Mouse (Mus musculus) CD4-positive, CD25-positive, alpha-beta regulatory T cell, adult 2 months (primary cell): ENCODE measurements around the gene Slc16a13.
A peak's percentile ranks its signal among the peaks of the same experiment; 100 is the strongest.

ENCODE experiments used
- DNase-seq: peaks from one replicate; pipeline ENCODE4 v3.0.0-alpha.2; 2012; ENCODE audit warnings: low read depth, low spot score

Gene Slc16a13

DNA sequence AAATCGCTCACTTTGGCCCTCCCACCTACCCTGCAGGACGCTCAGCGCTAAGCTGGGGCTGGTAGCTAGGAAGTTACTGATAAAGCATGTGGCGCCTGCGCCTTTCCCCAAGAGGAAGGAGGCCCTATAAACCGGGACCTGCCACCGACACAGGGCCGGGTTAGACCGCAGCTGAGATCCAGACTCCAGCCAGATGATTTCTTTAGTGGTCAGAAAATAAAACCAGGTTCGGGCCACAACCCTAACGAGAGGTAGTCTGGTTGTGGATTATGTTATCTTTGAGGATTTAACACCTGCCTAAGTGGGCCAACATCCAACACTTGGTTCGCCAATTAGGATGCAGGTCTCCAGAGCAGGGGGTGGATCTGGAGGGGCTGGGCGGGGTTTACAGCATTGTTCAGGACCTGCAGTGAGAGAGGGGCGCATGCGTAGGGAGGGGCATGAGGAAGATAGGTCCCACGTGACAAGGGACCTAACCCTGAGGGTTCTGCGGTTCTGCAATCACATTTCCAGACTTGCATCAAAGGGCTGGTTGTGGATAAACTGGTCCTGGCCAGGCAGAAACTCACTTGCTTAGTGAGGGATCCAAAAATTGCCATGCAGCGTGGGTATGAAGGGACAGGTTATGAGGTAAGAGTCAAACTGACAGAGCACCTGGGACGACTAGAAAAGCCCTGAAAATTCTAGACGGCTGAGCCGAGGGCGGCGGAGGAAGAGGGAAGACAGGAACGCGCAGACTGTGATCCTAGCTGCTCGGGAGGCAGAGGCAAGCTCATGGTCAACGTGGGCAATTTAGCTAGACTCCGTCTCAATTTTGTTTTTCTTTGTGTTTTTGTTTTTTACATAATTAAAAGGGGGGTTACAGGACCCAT, at the start of gene Slc16a13:
Slc16a13 (minus strand) TSS at position 334 of the 872 bp plus-strand sequence.
- peak; percentile 97 for DNase-seq

DNA sequence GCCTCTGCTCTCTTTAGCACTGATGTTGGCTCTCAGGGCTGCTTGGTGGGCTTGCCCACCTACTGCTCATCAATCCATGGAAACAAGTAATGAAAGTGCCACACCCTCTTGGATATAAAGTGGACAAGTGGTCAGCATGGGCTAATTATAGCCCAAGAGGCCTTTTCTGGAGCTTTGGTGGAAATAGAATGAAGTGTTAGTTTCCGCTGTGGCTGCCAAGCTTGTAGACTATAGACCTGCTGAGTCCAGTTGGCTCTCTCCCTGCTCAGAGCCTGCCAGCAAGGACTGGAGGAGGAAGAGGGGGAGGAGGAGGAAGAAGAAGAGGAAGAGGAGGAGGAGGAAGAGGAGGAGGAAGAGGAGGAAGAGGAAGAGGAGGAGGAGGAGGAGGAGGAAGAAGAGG, 45.5 kb upstream of the Slc16a13 start:
- no peak for DNase-seq

DNA sequence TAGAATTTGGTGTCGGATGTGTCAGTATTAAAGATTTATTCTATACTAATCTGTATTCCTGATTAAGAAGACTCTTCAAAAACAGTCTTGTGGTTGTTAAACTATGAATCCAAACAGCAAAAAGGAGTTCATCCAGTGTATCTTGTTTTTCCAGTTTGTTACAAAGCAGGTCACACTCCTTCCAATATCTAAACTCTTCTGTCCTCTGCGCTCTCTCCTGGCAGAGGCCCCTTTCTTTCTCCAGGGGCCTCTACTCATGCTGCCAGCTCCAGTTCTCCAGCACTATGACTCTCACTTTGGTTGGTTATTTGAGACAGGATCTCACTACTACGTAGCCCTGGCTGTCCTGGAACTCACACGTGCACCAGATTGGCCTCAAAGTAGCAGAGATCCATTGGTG, 45.0 kb upstream of the Slc16a13 start:
- no peak for DNase-seq

DNA sequence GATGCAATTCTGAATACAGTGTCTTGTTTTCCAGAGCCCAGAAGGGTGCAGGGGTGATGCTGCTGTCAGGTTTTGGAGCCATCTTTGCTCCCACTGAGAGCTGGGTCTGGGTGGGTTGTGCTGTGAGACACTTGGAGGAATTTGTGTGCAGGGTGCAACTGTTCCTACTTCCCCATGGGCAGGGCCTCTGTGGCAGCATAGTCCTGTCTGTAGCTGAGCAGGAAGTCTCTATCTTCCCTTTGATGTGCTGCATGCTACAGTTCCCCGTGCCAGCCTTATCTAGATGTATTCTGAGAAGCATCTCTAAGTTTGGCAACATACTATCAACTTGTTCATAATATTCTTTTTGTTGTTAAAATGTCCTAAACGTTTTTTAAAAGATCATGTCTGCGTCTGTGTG, 44.4 kb upstream of the Slc16a13 start:
- peak; percentile 69 for DNase-seq

DNA sequence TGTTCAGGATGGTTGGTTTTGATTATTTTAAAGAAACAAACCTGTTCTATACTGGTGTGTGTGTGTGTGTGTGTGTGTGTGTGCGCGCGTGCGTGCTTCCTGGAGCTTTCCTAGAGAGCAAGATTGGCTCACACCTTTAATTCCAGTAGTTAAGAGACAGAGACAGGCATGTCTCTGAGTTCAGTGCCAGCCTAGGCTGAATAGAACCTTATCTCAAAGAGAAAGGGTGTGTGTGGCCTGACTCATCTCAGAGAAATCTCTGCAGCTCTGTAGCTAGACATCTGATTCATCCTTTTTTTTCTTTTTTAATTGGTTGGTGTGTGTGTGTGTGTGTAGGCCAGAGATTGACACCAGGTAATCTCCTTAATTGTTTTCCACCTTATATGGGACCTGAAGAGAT, 38.2 kb upstream of the Slc16a13 start:
- DNase-seq: no peak

DNA sequence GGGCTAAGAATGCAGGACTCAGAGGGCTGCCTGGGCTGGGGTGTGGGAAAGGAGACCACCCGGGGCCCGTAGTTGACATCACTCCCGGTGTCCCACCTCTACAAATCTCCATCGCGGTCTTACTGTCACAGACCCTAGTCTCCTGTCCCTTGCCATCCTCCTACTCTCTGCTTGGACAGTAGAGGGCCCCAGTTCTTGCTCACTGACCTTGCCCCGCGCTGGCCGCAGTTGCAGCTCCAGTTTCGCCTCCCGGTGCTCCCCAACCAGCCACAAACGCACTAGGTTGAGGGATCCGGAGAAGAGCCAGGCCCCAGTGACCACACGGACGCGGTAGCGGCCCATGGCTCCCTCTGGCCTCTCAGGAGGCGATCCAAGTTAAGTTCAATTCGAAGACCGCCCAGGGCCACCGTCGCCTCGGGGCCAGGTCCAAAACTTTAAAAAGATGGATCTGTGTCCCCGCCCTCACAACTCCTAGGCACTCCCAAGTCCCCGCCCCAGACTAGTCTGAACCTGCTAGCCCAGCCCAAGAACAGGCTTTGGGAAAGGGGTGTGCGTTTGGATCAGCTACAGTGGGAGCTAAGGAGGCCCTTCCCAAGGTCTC, 34.2 kb upstream of the Slc16a13 start, which contains the start of gene Alox12:
Alox12 (minus strand) TSS at position 423 of the 601 bp plus-strand sequence.
- DNase-seq: peak; percentile 22

DNA sequence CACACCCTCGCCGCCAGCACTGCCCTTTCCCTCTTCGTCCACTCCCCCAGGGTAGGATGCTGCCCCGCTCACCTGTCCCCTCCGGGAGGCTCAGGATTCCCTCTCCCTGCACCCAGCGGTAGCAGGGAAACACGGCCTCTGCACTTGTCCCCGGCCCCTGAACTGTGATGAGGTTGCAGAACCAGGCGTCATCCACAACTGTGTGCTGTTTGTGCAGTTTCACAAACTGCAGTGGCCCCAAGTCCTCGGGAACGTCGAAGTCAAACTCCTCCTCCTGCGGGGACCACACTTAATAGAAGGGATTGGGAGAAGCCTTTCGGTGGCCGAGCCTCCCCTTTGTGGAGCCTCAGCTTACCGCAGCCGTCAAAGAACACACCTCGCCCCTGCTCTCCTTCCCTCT, 33.5 kb upstream of the Slc16a13 start:
- peak; percentile 31 for DNase-seq

DNA sequence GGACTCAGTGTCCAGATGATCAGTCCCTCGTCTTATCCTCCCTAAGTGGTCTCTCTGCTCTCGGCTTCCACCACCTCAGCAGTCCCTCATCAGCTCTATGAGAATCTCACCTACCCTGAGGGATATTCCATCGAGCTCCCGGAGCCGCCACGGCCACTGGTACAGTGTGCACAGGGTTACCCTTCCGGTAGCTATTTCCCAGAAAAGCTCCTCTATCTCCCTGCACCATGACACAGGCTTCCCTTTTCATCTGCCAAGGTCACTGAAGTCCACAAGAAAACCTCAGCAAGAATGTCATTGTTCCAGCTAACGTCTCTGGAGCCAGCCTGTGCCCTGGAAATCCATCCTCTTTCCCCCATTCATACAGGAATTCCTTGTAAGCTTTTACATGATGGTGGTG, 31.0 kb upstream of the Slc16a13 start:
- DNase-seq: no peak

DNA sequence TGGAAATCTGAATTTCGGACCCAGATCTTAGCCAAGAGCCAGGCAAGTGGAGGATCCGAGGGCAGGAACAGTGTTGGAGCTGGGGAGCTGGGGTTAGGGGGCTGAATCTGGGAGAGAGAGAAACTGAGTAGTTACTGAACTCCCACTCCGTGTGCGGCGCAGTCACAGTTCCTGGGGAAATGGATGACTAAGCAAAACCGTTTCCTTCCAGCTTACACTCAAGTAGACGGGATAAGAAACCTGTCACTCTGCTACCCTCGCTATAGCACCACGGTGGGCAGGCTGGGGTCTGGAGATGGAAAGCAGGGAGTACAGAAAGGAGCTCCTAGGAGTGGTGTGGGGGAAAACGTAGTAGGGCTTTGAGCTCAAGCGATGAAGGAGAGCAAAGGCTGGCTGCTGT, 29.3 kb upstream of the Slc16a13 start:
- DNase-seq: no peak

DNA sequence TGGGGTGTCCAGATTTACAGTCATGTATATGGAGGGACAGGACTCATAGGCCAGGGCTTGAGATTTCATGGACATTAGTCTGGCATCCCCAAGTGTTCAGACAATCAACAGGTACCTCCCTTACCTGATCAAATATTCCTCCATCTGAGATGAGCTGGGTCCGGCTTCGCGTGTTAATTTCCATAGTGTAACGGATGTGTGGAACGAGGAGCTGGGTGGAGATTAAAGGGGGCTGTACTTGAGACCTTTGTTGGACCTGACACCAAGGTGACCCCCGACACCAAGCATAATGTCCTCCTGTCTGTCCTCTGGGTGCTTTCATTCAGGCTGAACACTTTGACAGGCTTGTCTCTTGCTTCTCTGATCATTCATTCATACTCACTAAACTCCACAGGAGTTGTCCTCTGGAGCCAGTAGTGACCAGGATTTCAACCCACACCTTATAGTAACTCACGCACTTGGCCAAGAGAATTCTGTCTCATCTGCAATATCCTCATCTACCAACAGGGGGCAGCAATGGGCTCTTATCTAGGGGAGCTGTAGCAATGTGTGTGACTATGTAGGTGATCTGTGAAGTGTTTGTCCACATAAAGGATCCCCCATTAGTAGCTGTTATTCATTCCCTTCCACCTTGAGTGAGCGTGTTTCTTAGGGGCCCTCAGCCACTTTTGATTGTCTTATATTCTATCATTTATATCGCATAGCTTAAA, 26.4 kb upstream of the Slc16a13 start:
- DNase-seq: peak; percentile 86

DNA sequence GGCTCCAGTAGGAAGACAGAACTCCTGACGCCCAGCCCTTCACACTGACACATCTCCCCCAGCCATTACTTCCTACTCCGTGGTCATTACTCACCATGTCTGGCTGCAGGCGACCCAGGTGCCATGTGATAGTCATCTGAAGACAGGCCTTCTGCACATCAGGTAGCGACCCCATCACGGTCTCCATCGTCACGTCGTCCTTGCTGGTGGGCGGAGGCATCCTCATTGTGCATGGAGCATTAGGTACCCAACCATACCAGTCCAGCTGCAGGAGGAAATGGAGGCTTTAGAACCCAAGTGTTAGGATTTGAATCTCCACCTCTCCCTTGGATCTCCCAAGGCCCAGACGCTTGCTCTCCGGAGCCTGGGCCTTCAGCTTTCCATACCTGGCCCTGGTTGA, 21.7 kb upstream of the Slc16a13 start:
- no peak for DNase-seq

DNA sequence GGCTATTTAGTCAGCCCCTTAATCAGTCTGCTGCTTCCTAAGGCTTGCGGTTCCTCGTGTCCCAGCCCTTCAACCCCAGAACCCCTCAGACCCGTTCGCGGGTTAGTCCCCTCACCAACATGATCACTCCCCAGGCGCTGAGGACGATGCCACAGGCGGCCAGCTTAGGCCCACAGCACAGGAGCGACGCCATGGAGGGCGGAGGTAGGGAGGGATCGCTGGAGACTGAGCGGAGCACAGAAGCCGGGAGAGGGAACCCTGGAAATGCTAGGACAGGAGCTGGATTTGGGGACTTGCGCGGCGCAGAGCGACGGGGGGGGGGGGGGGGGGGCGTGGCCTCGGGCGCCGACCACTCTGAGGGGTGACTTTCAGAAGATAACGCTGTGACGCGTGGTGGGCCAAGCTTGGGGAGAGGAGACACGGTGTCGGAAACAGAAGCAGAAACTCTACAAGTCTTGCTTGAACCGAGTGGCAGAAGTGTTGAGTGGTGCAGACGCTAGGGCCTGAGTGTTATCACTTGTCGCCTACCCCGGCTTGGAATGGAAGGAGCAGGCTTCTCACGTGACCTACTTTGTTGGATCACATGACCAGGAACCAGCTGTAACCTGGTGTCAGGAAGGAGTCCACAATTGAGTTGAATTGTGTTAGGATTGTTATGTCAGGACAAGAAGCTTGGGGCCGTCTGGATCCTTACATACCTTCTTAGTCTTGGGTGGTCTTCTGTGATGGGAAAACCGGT, 18.8 kb upstream of the Slc16a13 start, which contains the start of the genes Gm21988 and Rnasek:
Gm21988 (minus strand) TSS at position 290 of the 739 bp plus-strand sequence.
Rnasek (minus strand) TSS at position 302 of the 739 bp plus-strand sequence.
- DNase-seq: peak; percentile 88

DNA sequence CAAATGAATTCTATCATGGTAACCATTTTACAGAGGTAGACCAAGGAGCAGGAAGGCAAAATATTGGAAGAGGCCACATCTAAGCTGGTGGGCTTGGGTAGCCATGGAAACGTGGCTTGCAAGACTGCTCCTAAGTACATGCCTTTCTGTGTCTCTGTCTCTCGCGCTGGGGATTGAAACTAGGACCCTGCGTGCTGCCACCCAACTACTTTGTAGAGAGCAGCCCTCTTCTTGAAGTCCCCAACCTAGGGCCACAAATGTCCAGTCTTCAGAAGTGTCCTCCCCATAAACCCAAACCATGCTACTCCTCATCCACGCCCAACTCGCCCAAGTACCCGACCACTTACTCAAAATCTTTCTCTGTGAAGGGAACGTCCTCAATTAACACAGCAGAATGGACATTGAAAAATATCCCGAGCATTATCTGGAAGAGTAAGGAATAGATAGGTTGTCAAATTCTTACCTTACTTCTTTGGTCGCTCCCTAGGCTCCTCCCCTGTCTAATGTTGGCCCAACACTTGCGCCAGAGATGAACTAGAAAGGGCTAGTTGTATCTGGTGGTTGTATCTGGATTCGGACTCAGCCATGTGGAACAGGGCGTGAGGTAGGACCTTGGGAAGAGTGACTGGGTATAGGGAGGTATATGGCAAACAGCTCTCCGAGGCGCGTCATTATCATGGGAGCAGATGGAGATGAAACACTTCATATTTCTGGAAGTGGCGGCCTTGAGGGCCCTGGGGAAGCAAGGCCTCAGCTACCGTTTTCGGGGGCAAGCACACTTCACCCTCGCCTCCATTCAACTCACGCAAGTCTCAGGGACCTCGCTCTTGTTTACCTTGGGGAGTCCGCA, 18.0 kb upstream of the Slc16a13 start:
- DNase-seq: no peak

DNA sequence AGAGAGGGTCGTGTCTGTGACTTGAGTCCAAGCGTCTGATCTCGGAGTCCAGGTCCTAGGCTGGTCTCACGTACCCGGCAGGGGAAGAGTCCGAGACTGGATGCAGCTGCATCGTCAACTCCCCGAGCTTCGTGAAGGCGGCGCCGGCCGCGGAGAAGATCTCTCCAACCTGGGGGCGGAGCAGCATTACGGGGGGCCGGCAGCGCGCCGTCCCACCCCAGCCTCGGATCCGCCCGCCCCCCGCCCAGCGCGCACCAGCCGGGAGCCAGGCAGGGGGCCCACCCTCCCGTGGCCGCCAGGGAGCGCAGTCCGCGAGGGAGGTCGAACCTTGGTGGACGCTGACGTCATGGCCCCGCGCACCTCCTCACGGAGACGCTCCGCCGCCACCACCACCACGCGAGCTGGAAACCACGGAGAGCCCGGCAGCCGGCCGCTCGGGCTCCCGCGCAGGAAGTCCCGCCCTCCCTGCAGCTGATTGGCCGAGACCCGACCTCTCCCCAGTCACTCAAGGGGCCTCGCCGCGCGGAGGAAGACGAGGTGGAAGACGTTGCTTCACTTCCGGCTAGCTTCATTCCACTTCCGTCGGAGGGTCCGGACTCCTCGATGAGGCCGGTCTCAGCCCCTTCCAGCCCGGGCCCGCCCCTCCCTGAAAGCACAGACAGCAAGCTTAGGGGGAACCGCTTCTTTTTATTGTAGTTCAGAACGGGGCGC, 16.7 kb upstream of the Slc16a13 start, which contains the start of gene 0610010K14Rik:
0610010K14Rik (minus strand) TSS at position 458 of the 711 bp plus-strand sequence.
- DNase-seq: peak; percentile 97

DNA sequence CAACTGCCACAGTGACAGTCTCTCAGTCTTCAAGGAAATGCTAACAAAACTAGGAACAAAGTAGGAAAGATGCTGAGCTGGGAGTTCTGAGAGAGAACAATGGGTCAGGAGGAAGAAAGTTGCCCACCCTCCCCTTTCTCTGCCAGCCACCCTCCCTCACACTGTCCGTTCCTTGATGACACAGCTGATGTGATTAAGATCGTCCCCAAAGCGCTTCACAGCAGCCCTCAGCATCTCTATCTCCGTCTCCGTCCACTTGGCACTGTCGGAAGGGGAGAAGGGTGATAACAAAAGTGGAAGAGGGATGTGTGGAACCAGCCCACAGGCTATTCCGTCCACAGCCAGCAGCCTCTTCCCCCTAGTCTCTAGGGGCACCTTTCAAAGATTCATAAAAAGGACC, 15.9 kb upstream of the Slc16a13 start:
- no peak for DNase-seq

DNA sequence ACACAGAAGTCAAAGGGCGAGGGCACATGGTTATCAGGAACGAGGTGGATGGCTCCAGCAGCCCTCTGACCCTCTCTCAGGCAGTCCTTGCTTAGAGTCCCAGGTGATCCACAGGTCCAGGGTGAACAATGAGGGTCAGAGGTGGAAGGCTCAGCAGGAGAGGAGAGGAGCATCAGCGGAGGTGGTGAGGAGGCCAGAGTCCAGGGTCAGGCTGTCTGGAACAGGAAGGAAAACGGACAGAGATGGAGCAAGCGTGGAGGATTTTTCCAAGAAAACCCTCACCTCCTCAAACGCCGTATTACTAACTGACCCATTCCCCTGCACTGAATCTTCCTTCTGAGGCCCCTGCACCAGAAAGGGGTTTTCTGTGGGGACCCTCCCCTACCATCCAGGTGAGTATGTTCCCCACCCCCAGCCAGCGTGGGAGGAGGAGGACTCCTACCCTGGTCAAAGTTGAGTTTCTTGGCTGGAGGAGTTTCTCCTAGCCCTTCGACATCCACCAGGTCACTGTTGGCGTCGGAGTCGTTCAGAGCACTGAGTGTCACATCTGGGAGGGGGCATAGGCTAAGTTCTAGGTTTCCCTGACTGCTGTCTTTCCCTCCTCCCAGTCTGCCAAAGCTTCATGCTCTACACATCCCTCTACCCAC, 14.5 kb upstream of the Slc16a13 start:
- DNase-seq: no peak

DNA sequence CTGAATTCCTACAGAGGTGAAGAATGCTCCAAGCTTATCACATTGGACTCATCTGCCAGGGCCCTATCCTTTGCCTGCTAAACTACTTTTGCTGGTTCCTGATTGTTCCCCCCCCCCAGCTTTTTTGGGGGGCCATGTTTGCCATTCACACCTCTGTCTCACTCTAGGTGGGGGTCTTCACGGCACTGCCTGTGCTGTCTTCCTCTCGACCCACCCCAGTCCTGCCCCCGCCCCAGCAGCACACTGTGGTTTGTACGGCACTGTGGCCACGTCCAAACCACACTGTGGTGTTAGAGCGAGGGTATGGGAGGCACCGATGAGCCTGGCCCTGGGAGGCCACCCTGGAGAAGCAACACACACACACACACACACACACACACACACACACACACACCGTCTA, 13.6 kb upstream of the Slc16a13 start:
- no peak for DNase-seq

DNA sequence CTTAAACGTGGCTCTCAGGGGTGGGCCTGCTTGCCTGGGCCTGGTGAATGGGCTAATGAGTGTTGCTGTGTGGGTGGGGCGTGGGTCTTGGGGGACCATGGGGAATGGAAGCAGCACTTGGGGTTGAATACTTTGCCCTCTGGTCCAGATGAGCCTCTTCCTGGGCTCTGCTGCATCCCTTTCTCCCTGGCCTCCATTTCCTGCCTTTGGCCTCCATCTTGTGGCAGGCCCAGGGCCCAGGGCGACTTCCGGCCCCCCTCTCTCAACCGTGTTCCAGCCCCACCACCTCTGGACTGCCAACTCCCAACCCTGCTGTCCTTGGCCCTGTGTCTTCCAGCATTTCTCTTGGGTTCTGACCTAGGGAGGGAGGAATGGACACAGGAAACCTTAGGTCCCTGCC, 13.2 kb upstream of the Slc16a13 start:
- no peak for DNase-seq

DNA sequence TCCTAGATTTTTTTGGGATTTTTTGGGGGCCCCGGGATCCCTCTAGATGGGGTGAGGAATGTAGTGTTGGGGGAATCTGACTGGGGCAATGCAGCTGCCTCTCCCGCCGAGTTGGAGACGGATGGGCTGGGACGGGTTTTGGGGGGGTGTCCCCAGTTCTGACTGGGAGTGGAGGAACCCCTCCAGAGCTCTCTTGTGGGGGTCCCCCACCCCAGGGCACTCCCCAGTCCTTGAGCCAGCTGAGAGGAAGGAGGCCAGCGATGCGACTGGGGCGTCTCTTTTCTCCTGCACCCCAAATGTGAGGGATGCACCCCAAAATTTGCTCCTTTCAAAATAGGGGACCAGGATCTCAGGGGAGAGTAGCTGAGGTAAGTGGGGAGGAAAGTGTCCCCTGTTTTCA, 12.2 kb upstream of the Slc16a13 start:
- no peak for DNase-seq
